Mouse (Mus musculus) liver, adult 2 months (tissue): Measurements from ENCODE around the gene Sox2. TPM values are rescaled to one million over a fixed set of nuclear protein-coding genes. Genes with fewer than 3 reads are reported as not detected.

Experiments used
- DNase-seq: peaks from one replicate; pipeline ENCODE4 v3.0.0-alpha.2; 2011; ENCODE audit warnings: low read depth, low spot score; ENCODE audit errors: extremely low read depth
- H3K27ac ChIP-seq: fragments of 200-500 bp; replicated peaks from 2 replicates; pipeline ENCODE4 v1.5.1; 2012; ENCODE audit warnings: low read depth, mild to moderate bottlenecking, control low read depth, inconsistent platforms, low read length; ENCODE audit not compliant: insufficient read depth
- H3K27me3 ChIP-seq: fragments of 200-500 bp; 2 replicates; pipeline ENCODE4 v1.6.1; 2012; ENCODE audit warnings: mild to moderate bottlenecking, moderate library complexity, low read length, inconsistent platforms; ENCODE audit not compliant: control insufficient read depth, insufficient read depth
- H3K36me3 ChIP-seq: fragments of 200-500 bp; 2 replicates; pipeline ENCODE4 v1.6.1; 2012; ENCODE audit warnings: low read length, inconsistent platforms; ENCODE audit not compliant: control insufficient read depth, insufficient read depth
- H3K4me1 ChIP-seq: fragments of 200-500 bp; 2 replicates; pipeline ENCODE4 v1.6.1; 2011; ENCODE audit warnings: low read length; ENCODE audit not compliant: control insufficient read depth, insufficient read depth
- H3K4me3 ChIP-seq: fragments of 200-500 bp; 2 replicates; pipeline ENCODE4 v1.5.1; 2011; ENCODE audit warnings: low read depth, mild to moderate bottlenecking, control low read depth, low read length, moderate library complexity; ENCODE audit not compliant: insufficient read depth
- H3K79me2 ChIP-seq: fragments of 200-500 bp; 2 replicates; pipeline ENCODE4 v1.6.1; 2012; ENCODE audit warnings: inconsistent platforms, mild to moderate bottlenecking, low read length, moderate library complexity; ENCODE audit not compliant: control insufficient read depth, insufficient read depth
- H3K9ac ChIP-seq: fragments of 200-500 bp; 2 replicates; pipeline ENCODE4 v1.6.1; 2012; ENCODE audit warnings: low read depth, mild to moderate bottlenecking, control low read depth, inconsistent platforms, low read length
- CTCF ChIP-seq: fragments of 200-500 bp; IDR thresholded peaks from 2 replicates; pipeline ENCODE4 v1.5.1; 2011; ENCODE audit warnings: low read depth, low read length, control low read depth
- POLR2A ChIP-seq: fragments of 200-500 bp; IDR thresholded peaks from 2 replicates; pipeline ENCODE4 v1.6.1; 2011; ENCODE audit warnings: low read length, control low read depth; ENCODE audit not compliant: insufficient read depth; ENCODE audit errors: extremely low read depth
- WGBS: fragments of 180-500 bp; shearing (Covaris S2); methylation state at CpG from one replicate; pipeline ENCODE4 v1.1.7; 2018; 5-methylcytosine and 5-hydroxymethylcytosine counted together
- polyA plus RNA-seq: library from polyadenylated mRNA; depleted of rRNA; stranded (reverse); fragments of >200 nt; gene quantifications from 2 replicates; pipeline ENCODE4 v1.2.3, GENCODE M21; 2012
- total RNA-seq: library from RNA; depleted of rRNA; stranded (reverse); fragments of >200 nt; gene quantifications from 2 replicates; pipeline ENCODE4 v1.2.3, GENCODE M21; 2014

The Sox2 gene
- total and polyA plus RNA-seq, 2 experiments = not detected

GRCm38 (mm10) chr3:34655311-34656075 is 5.3 kb downstream of the Sox2 start:
- H3K27me3 ChIP-seq = peaks cover 30% of the 10 kb centered on the region
- no peaks in the 10 kb centered on the region for H3K79me2 ChIP-seq
- WGBS = 16% methylated on average over 11 of the region's 11 CpGs
- DNase-seq = no peak
- TF ChIP-seq CTCF = no peak
- H3K36me3 ChIP-seq = no peaks in the 10 kb centered on the region
- H3K4me3 ChIP-seq = no peak overlapping the region
- no peaks in the 10 kb centered on the region for H3K4me1 ChIP-seq
- no peak overlapping the region for H3K9ac ChIP-seq
- H3K27ac ChIP-seq = no peak overlapping the region

- no peak overlapping the region for H3K9ac ChIP-seq
- DNase-seq = no peak
- peaks cover 29% of the 10 kb centered on the region for H3K27me3 ChIP-seq
- TF ChIP-seq CTCF (no peak), POLR2A (no peak)
- H3K4me3 ChIP-seq = no peak overlapping the region
- no peaks in the 10 kb centered on the region for H3K36me3 ChIP-seq
- 12% methylated on average over 3 of the region's 3 CpGs for WGBS
- H3K79me2 ChIP-seq = no peaks in the 10 kb centered on the region
- no peaks in the 10 kb centered on the region for H3K4me1 ChIP-seq
- no peak overlapping the region for H3K27ac ChIP-seq
Measured at GRCm38 (mm10) chr3:34656153-34656552, 5.9 kb downstream of the Sox2 start.

- no peak overlapping the region for H3K9ac ChIP-seq
Measured at GRCm38 (mm10) chr3:34656813-34657700, 6.9 kb downstream of the Sox2 start.

GRCm38 (mm10) chr3:34657701-34658090 is 7.5 kb downstream of the Sox2 start:
- no peaks in the 10 kb centered on the region for H3K36me3 ChIP-seq
- WGBS = 34% methylated on average over 2 of the region's 2 CpGs
- no peak for DNase-seq
- H3K4me1 ChIP-seq = no peaks in the 10 kb centered on the region
- peaks cover 31% of the 10 kb centered on the region; the same call in 1 of the 2 replicates for H3K27me3 ChIP-seq
- no peak overlapping the region for H3K27ac ChIP-seq
- TF ChIP-seq POLR2A (no peak), CTCF (no peak)
- H3K79me2 ChIP-seq = no peaks in the 10 kb centered on the region
- no peak overlapping the region for H3K9ac ChIP-seq
- no peak overlapping the region for H3K4me3 ChIP-seq

More at GRCm38 (mm10) chr3:34656813-34657700, 6.9 kb downstream of the Sox2 start:
- TF ChIP-seq CTCF (no peak), POLR2A (no peak)
- no peak overlapping the region for H3K27ac ChIP-seq
- no peak for DNase-seq
- no peaks in the 10 kb centered on the region for H3K36me3 ChIP-seq
- 9% methylated on average over 23 of the region's 23 CpGs for WGBS
- H3K79me2 ChIP-seq = no peaks in the 10 kb centered on the region
- H3K27me3 ChIP-seq = peaks cover 28% of the 10 kb centered on the region; the same call in 1 of the 2 replicates
- H3K4me3 ChIP-seq = no peak overlapping the region
- no peaks in the 10 kb centered on the region for H3K4me1 ChIP-seq

- H3K4me3 ChIP-seq = no peak overlapping the region
- H3K9ac ChIP-seq = no peak overlapping the region
- no peaks in the 10 kb centered on the region for H3K79me2 ChIP-seq
- no peaks in the 10 kb centered on the region for H3K36me3 ChIP-seq
- WGBS = 58% methylated on average over 7 of the region's 7 CpGs
- no peak overlapping the region for H3K27ac ChIP-seq
- DNase-seq = no peak
- TF ChIP-seq POLR2A = no peak
- TF ChIP-seq CTCF = no peak
- H3K4me1 ChIP-seq = peaks cover 3% of the 10 kb centered on the region
- peaks cover 37% of the 10 kb centered on the region for H3K27me3 ChIP-seq
Measured at GRCm38 (mm10) chr3:34658241-34658965, 8.2 kb downstream of the Sox2 start.
